Mouse (Mus musculus) CH12.LX (cell line): ENCODE measurements around the gene Rora. TPM values are rescaled to one million over a fixed set of nuclear protein-coding genes. Genes with fewer than 3 reads are reported as not detected.

Source experiments
- DNase-seq: peaks from one replicate; pipeline ENCODE4 v3.0.0-alpha.2; 2013; ENCODE audit errors: extremely low read depth
- H3K27ac ChIP-seq: 2 replicates; pipeline ENCODE4 v1.5.1; 2012; ENCODE audit warnings: low read depth, mild to moderate bottlenecking, control low read depth, moderate library complexity; ENCODE audit not compliant: insufficient read depth
- H3K27me3 ChIP-seq: replicated peaks from 2 replicates; pipeline ENCODE3; 2012; ENCODE audit warnings: inconsistent platforms
- H3K36me3 ChIP-seq, 2 experiments: replicated peaks in 1 of 2; 2 replicates each; pipeline versions ENCODE3 to v1.6.1; 2012; ENCODE audit warnings: inconsistent platforms in 1 of 2, low read length in 1 of 2, mild to moderate bottlenecking in 1 of 2, mixed read lengths in 1 of 2, moderate library complexity in 1 of 2; ENCODE audit not compliant: control insufficient read depth in 1 of 2, insufficient read depth in 1 of 2
- H3K4me1 ChIP-seq, 2 experiments: 2 replicates each; pipeline ENCODE4 v1.6.1; 2012; ENCODE audit warnings: inconsistent platforms in 1 of 2, moderate library complexity in 1 of 2; ENCODE audit not compliant: insufficient read depth in 2 of 2, control insufficient read depth in 1 of 2
- H3K4me2 ChIP-seq: 2 replicates; pipeline ENCODE4 v1.6.1; 2012; ENCODE audit warnings: low read depth, mild to moderate bottlenecking, control low read depth; ENCODE audit not compliant: poor library complexity, insufficient read depth, severe bottlenecking
- H3K4me3 ChIP-seq, 3 experiments: fragments of 150-350 bp in 1 of 3; sonication (generic) in 1 of 3; replicated peaks in 1 of 3; 2 replicates each; pipeline versions ENCODE3 to v1.5.1; 2011 to 2012; ENCODE audit warnings: low read depth in 2 of 3, low read length in 2 of 3, mild to moderate bottlenecking in 2 of 3, moderate library complexity in 2 of 3, control low read depth in 1 of 3, improper control_type of control experiment in 1 of 3, inconsistent platforms in 1 of 3, mixed read lengths in 1 of 3; ENCODE audit not compliant: poor library complexity in 1 of 3
- H3K79me2 ChIP-seq: replicated peaks from 2 replicates; pipeline ENCODE4 v1.6.1; 2012; ENCODE audit warnings: mild to moderate bottlenecking, moderate library complexity; ENCODE audit not compliant: control insufficient read depth, poor library complexity, insufficient read depth, severe bottlenecking; ENCODE audit errors: extremely low read depth
- H3K9ac ChIP-seq: 2 replicates; pipeline ENCODE4 v1.6.1; 2012; ENCODE audit warnings: low read depth, mild to moderate bottlenecking, control low read depth, moderate library complexity; ENCODE audit not compliant: insufficient read depth
- H3K9me3 ChIP-seq: replicated peaks from 2 replicates; pipeline ENCODE3; 2012; ENCODE audit warnings: low read length, inconsistent platforms, mixed read lengths
- BHLHE40 ChIP-seq: IDR thresholded peaks from 2 replicates; pipeline ENCODE4 v1.6.1; 2011; ENCODE audit warnings: mild to moderate bottlenecking, low read depth, low read length, improper control_type of control experiment
- CHD1 ChIP-seq: IDR thresholded peaks from 2 replicates; pipeline ENCODE4 v1.6.1; 2012; ENCODE audit warnings: low read depth, low read length, improper control_type of control experiment, inconsistent platforms
- CHD2 ChIP-seq: IDR thresholded peaks from 2 replicates; pipeline ENCODE4 v1.6.1; 2011; ENCODE audit warnings: low read length, improper control_type of control experiment
- CTCF ChIP-seq, 2 experiments: IDR thresholded peaks in 1 of 2; conservative IDR thresholded peaks in 1 of 2; 2 replicates each; pipeline ENCODE4 v1.5.1; 2011 to 2012; ENCODE audit warnings: low read depth in 2 of 2, low read length in 2 of 2, improper control_type of control experiment in 1 of 2, inconsistent platforms in 1 of 2, mild to moderate bottlenecking in 1 of 2, moderate library complexity in 1 of 2
- E2F4 ChIP-seq: IDR thresholded peaks from 2 replicates; pipeline ENCODE4 v1.6.1; 2011; ENCODE audit warnings: low read depth, low read length, improper control_type of control experiment; ENCODE audit not compliant: insufficient replicate concordance
- ELF1 ChIP-seq: IDR thresholded peaks from 2 replicates; pipeline ENCODE4 v1.6.1; 2014; ENCODE audit warnings: low read depth, mild to moderate bottlenecking, inconsistent platforms, low read length, improper control_type of control experiment
- ETS1 ChIP-seq: conservative IDR thresholded peaks from 2 replicates; pipeline ENCODE4 v1.6.1; 2012; ENCODE audit warnings: low read depth, mild to moderate bottlenecking, inconsistent platforms, low read length, improper control_type of control experiment, moderate library complexity
- IRF4 ChIP-seq: IDR thresholded peaks from 2 replicates; pipeline ENCODE4 v1.6.1; 2014; ENCODE audit warnings: low read depth, mild to moderate bottlenecking, inconsistent platforms, low read length, improper control_type of control experiment
- JUN ChIP-seq: IDR thresholded peaks from 2 replicates; pipeline ENCODE4 v1.6.1; 2011; ENCODE audit warnings: low read depth, mild to moderate bottlenecking, low read length, improper control_type of control experiment, moderate library complexity; ENCODE audit not compliant: insufficient read depth
- JUND ChIP-seq: conservative IDR thresholded peaks from 2 replicates; pipeline ENCODE4 v1.6.1; 2011; ENCODE audit warnings: low read depth, low read length, improper control_type of control experiment
- MAX ChIP-seq: IDR thresholded peaks from 2 replicates; pipeline ENCODE4 v1.6.1; 2011; ENCODE audit warnings: low read length, improper control_type of control experiment
- MAZ ChIP-seq: IDR thresholded peaks from 2 replicates; pipeline ENCODE4 v1.6.1; 2012; ENCODE audit warnings: low read depth, mild to moderate bottlenecking, inconsistent platforms, low read length, improper control_type of control experiment, moderate library complexity
- MXI1 ChIP-seq: IDR thresholded peaks from 2 replicates; pipeline ENCODE4 v1.6.1; 2011; ENCODE audit warnings: mild to moderate bottlenecking, low read depth, low read length, improper control_type of control experiment
- MYC ChIP-seq: IDR thresholded peaks from 2 replicates; pipeline ENCODE4 v1.6.1; 2011; ENCODE audit warnings: low read depth, mild to moderate bottlenecking, improper control_type of control experiment, low read length
- NELFE ChIP-seq: IDR thresholded peaks from 2 replicates; pipeline ENCODE4 v1.6.1; 2011; ENCODE audit warnings: low read depth, low read length, improper control_type of control experiment
- NRF1 ChIP-seq: IDR thresholded peaks from 2 replicates; pipeline ENCODE4 v1.6.1; 2014; ENCODE audit warnings: low read depth, mild to moderate bottlenecking, inconsistent platforms, low read length, improper control_type of control experiment, moderate library complexity
- PAX5 ChIP-seq: IDR thresholded peaks from 2 replicates; pipeline ENCODE4 v1.6.1; 2012; ENCODE audit warnings: low read length, inconsistent platforms, mixed read lengths
- POLR2A ChIP-seq: IDR thresholded peaks from 2 replicates; pipeline ENCODE4 v1.6.1; 2011; ENCODE audit warnings: low read depth, mild to moderate bottlenecking, improper control_type of control experiment, low read length
- POLR2AphosphoS2 ChIP-seq: IDR thresholded peaks from 2 replicates; pipeline ENCODE4 v1.6.1; 2011; ENCODE audit warnings: low read depth, low read length, improper control_type of control experiment
- SIN3A ChIP-seq: IDR thresholded peaks from 2 replicates; pipeline ENCODE4 v1.6.1; 2012; ENCODE audit warnings: low read length, improper control_type of control experiment, inconsistent platforms
- SMC3 ChIP-seq: IDR thresholded peaks from 2 replicates; pipeline ENCODE4 v1.6.1; 2011; ENCODE audit warnings: low read depth, low read length, improper control_type of control experiment
- TBP ChIP-seq: conservative IDR thresholded peaks from 2 replicates; pipeline ENCODE4 v1.6.1; 2011; ENCODE audit warnings: low read depth, low read length, improper control_type of control experiment
- ZC3H11A ChIP-seq: IDR thresholded peaks from 2 replicates; pipeline ENCODE4 v1.6.1; 2012; ENCODE audit warnings: low read depth, mild to moderate bottlenecking, inconsistent platforms, low read length, improper control_type of control experiment
- ZNF384 ChIP-seq: IDR thresholded peaks from 2 replicates; pipeline ENCODE4 v1.6.1; 2012; ENCODE audit warnings: low read depth, low read length, improper control_type of control experiment, inconsistent platforms
- dilution Hi-C: fragments of 300-500 bp; cut with MboI; formaldehyde crosslinking; loops from 2 replicates; pipeline ENCODE4 v1.14.3; 2020; ENCODE audit warnings: low sequenced_read_pairs; ENCODE audit not compliant: extremely low pct_unique_long_range_greater_than_20kb, extremely low pct_ligation_motif_present
- in situ Hi-C: fragments of 300-500 bp; cut with MboI; formaldehyde crosslinking; loops from 3 replicates; pipeline ENCODE4 v1.14.3; 2019; ENCODE audit warnings: low sequenced_read_pairs, low pct_ligation_motif_present, low pct_unique_long_range_greater_than_20kb, mixed read lengths
- polyA plus RNA-seq: library from polyadenylated mRNA; unstranded; fragments of >175 nt; gene quantifications from 2 replicates; pipeline ENCODE4 v1.2.1, GENCODE M21; 2012; ENCODE audit warnings: low read depth; ENCODE audit not compliant: insufficient read length
- total RNA-seq, 2 experiments: library from RNA; depleted of rRNA; stranded (reverse); fragments of 300-350 nt in 1 of 2; fragments of >200 nt in 1 of 2; gene quantifications; 2 replicates each; pipeline ENCODE4 v1.2.3; 2012 to 2014

Rora gene
- total and polyA plus RNA-seq, 3 experiments, result 0.36 to 0.66 (median 0.64) TPM

DNA sequence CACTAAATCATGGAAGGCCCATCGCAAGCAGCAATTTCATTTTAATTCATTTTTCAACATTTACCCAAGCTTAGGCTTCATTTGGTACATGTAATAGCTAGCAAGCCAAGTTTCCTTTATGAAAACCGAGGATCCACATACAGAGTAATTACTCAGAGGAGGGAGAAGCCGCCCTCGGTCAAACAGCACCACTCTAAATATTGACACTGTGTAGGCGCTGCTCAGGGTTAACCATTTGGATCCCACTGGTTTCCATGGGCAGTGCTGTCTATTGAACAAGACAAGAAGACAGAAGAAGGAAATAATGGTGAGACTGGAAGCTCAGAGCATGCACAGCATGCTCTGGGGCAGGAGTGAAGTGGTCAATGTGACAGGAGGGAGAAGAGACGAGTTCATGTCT lies 33.1 kb upstream of the Rora start:
- H3K27me3 ChIP-seq, result no peaks in the 10 kb centered on the region
- H3K9me3 ChIP-seq, result peaks cover 62% of the 10 kb centered on the region
- no peak overlapping the region for H3K4me3 ChIP-seq
- H3K36me3 ChIP-seq, result no peaks in the 10 kb centered on the region
- H3K79me2 ChIP-seq, result no peaks in the 10 kb centered on the region
- TF ChIP-seq JUND, result no peak
- TF ChIP-seq BHLHE40, result no peak
- in situ Hi-C loops, result no loop called here
- H3K9ac ChIP-seq, result no peak overlapping the region
- dilution Hi-C loops, result no loop called here
- no peak overlapping the region for H3K4me2 ChIP-seq
- no peak for DNase-seq
- no peaks in the 10 kb centered on the region for H3K4me1 ChIP-seq
- H3K27ac ChIP-seq, result no peak overlapping the region

DNA sequence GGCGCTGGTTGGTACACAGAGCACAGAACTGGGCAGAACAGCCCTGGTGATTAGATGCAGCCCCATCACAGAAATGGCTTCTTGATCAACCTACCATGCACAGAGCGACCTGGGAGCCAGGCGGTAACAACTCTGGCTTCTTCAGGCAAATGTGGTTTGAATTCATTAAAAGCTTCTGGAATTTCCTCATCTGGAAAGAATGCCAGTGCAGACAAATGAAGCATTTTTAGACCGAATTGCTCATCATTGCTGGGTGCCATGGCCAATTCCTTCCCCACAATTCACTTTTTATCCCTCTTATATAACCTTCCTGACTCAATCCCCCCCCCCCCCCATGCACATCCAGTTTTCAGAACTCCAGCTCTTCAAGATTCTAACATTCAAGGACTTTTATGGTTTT lies 28.6 kb upstream of the Rora start:
- Histone ChIP-seq H3K4me1 (no peaks in the 10 kb centered on the region), H3K9ac (no peak overlapping the region), H3K4me2 (no peak overlapping the region), H3K4me3 (no peak overlapping the region), H3K9me3 (peaks cover 51% of the 10 kb centered on the region), H3K36me3 (no peaks in the 10 kb centered on the region), H3K27ac (no peak overlapping the region), H3K27me3 (no peaks in the 10 kb centered on the region), H3K79me2 (no peaks in the 10 kb centered on the region)
- dilution Hi-C loops, result no loop called here
- in situ Hi-C loops, result no loop called here
- DNase-seq, result no peak
- TF ChIP-seq E2F4 (no peak), ELF1 (no peak), ZNF384 (no peak), MYC (no peak), ZC3H11A (no peak), JUN (no peak), PAX5 (no peak), BHLHE40 (no peak), CHD2 (no peak), MAZ (no peak), TBP (no peak), NRF1 (no peak)

DNA sequence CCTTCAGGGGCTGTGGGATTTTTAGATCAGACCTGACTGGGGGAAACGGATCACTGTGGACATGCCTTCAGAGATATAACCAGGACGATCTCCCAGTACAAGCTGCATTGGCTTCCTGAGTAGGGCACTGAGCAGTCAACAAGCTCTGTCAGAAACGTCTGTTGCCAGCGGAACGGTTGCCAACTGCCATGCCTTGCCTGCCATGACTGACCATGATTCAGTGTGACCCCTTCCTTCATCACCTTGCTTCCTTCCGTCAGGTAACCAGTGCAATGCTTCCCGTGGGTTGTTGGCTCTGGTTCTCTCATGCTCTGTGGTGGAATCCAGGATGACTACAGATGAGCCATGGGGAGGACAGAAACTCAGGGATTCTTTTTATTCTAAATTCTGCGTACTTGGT lies 16.3 kb upstream of the Rora start:
- H3K36me3 ChIP-seq, result no peaks in the 10 kb centered on the region
- dilution Hi-C loops (no loop called here), in situ Hi-C loops (no loop called here)
- TF ChIP-seq IRF4, result no peak
- TF ChIP-seq MAX, result no peak
- no peak for TF ChIP-seq MXI1
- TF ChIP-seq NELFE, result no peak
- no peak for TF ChIP-seq POLR2A
- no peak for TF ChIP-seq CHD1
- TF ChIP-seq MAZ, result no peak
- no peak for TF ChIP-seq JUN
- no peak for TF ChIP-seq POLR2AphosphoS2
- TF ChIP-seq ELF1, result no peak
- no peak for TF ChIP-seq ZNF384
- TF ChIP-seq TBP, result no peak
- TF ChIP-seq CTCF (conservative IDR thresholded peaks at IDR 0.05 in 1 of 2, IDR thresholded peaks at IDR 0.05 in 1 of 2; ENCODE audit: low read depth in 2 of 2, low read length in 2 of 2), result no peak
- no peak for TF ChIP-seq CHD2
- no peak for TF ChIP-seq SIN3A
- TF ChIP-seq SMC3, result no peak
- no peak for TF ChIP-seq ETS1
- no peak for TF ChIP-seq BHLHE40
- no peak overlapping the region for H3K9ac ChIP-seq
- H3K27ac ChIP-seq, result no peak overlapping the region; the same call in 1 of the 2 replicates
- DNase-seq, result no peak
- no peaks in the 10 kb centered on the region for H3K4me1 ChIP-seq
- peaks cover 71% of the 10 kb centered on the region for H3K9me3 ChIP-seq
- no peak overlapping the region for H3K4me3 ChIP-seq
- no peaks in the 10 kb centered on the region for H3K79me2 ChIP-seq
- H3K4me2 ChIP-seq, result no peak overlapping the region
- H3K27me3 ChIP-seq, result no peaks in the 10 kb centered on the region
